Mouse (Mus musculus): ENCODE measurements around the gene Mast3.

DNA sequence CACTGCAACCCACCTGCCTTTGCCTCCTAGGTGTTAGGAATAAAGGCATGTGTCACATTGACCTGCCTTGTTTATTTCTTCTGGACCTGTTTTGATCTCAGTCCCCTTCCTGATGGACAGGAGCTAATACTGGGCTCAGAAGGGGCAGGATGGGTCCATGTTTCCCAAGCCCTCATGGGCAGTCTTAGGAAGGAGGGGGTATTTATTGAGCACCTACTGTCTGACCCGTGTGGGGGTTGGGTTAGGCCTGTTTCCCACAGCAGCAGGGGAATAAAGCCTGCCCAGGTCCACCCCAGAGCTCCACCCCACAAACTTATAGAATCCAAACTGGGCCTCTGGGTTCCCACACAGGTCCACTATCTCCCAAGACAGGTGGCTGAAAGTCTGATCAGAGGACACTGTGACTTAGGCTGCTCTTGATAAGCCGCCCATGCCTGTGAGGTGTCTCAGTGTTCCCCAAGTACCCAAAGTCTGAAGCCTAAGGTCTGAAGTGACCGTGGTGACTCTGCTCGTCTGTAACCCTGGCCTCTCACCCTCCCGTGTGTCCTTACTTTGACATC is 38.4 kb upstream of the Mast3 start:
- TF ChIP-seq POLR2A (IDR thresholded peaks at IDR 0.05; ENCODE audit: insufficient read depth, low read depth, low read length) (no peak), CTCF (IDR thresholded peaks at IDR 0.05; ENCODE audit: insufficient read depth, low read depth, low read length) (no peak)
